Comparison of ENCODE assay signal across 14 mouse cellular contexts in the genomic region with DNA sequence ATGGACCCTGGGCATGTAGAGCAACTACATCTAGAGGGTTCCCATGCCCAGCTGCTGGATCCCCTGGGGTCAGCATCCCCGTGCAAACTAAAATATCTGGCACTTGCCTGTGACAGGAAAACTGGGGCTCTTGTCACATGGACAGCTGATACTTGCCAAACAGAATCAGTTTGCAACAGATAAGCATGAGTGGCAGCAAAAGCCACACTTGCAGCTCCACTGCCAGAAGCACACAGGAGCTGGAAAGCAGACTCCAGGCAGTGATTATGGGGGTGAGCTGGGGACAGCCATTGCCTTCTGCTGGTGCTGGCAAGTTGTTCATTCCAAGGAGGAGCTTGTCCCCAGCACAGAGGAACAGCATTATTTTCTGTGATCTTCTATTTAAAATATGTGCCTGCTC.
DNase-seq lines count a peak whose midpoint lies in the region; ATAC-seq and TF ChIP-seq lines count a peak whose summit lies in the region.
"Had no signal": no experiment of that assay in that cellular context is flagged by ENCODE, and none has a peak within 500 bp of the region (broad histone marks: within the 10 kb centered on the region; RNA-seq: fewer than 3 reads in every experiment).

No protein-coding gene starts in this region.

- TF ChIP-seq CTCF in liver, postnatal 0 days (IDR thresholded peaks at IDR 0.05; ENCODE audit: low read depth), result no peak

- H3K4me1 ChIP-seq in liver, postnatal 0 days (ENCODE audit: insufficient read depth), result no peaks in the 10 kb centered on the region
- H3K4me1 ChIP-seq: hindbrain, embryonic 15.5 days; limb, embryonic 15.5 days; stomach, embryonic 15.5 days had no signal

- H3K36me3 ChIP-seq in liver, postnatal 0 days (replicated peaks; ENCODE audit: insufficient read depth, low read length), result no peaks in the 10 kb centered on the region
- H3K36me3 ChIP-seq: forebrain, embryonic 12.5 days; hindbrain, embryonic 15.5 days; limb, embryonic 15.5 days; stomach, embryonic 15.5 days had no signal

- WGBS in liver, postnatal 0 days (ENCODE audit: insufficient replicate concordance), result 25% methylated on average over 1 of the region's 1 CpGs

- peak; percentile 38 for DNase-seq in layer of hippocampus, adult 11-12 months (ENCODE audit: low spot score)
- DNase-seq in layer of hippocampus, postnatal 25 days (ENCODE audit: extremely low spot score in 1 of 2, low spot score in 1 of 2), result no peak
- peak; percentile 64 to 65 for DNase-seq in cerebellum, postnatal 14 days
- peak; percentile 21 to 34 for DNase-seq in heart, postnatal 36 days
- peak; percentile 38 for DNase-seq in right cerebral cortex, postnatal 14 days
- no peak for DNase-seq in liver, postnatal 0 days
- no peak for DNase-seq in lung, postnatal 25 days (ENCODE audit: low spot score)
- DNase-seq in urinary bladder, adult 18-20 months (ENCODE audit: low spot score in 2 of 2), result no peak
- DNase-seq: adrenal gland, postnatal 25 days; kidney, postnatal 14 days had no signal

- no peak overlapping the region for H3K4me2 ChIP-seq in liver, postnatal 0 days (ENCODE audit: low read depth, low read length)
- H3K4me2 ChIP-seq: forebrain, embryonic 12.5 days; hindbrain, embryonic 15.5 days; limb, embryonic 15.5 days; stomach, embryonic 15.5 days had no signal

- no peak for TF ChIP-seq EP300 in liver, postnatal 0 days (IDR thresholded peaks at IDR 0.05; ENCODE audit: low read depth)

- no peak overlapping the region for H3K27ac ChIP-seq in liver, postnatal 0 days (ENCODE audit: low read depth)
- H3K27ac ChIP-seq: forebrain, embryonic 12.5 days; hindbrain, embryonic 15.5 days; limb, embryonic 15.5 days; stomach, embryonic 15.5 days had no signal

- ATAC-seq in liver, postnatal 0 days, result no peak

- no peaks in the 10 kb centered on the region for H3K9me3 ChIP-seq in liver, postnatal 0 days (ENCODE audit: low read length)
- H3K9me3 ChIP-seq: forebrain, embryonic 12.5 days; hindbrain, embryonic 15.5 days; limb, embryonic 15.5 days; stomach, embryonic 15.5 days had no signal

- intact Hi-C loops in heart, postnatal 36 days (cut with DNase I), result loop anchor here (5.0 kb wide), 1 partner anchor 64 kb away; the partner anchor contains the start of gene Lrrc3b

- H3K27me3 ChIP-seq in liver, postnatal 0 days (ENCODE audit: insufficient read depth, low read length), result no peaks in the 10 kb centered on the region
- H3K27me3 ChIP-seq: forebrain, embryonic 12.5 days; hindbrain, embryonic 15.5 days; limb, embryonic 15.5 days; stomach, embryonic 15.5 days had no signal

- no peak overlapping the region for H3K9ac ChIP-seq in liver, postnatal 0 days (replicated peaks)
- H3K9ac ChIP-seq: forebrain, embryonic 12.5 days; hindbrain, embryonic 15.5 days; limb, embryonic 15.5 days; stomach, embryonic 15.5 days had no signal

- H3K4me3 ChIP-seq in liver, postnatal 0 days (ENCODE audit: low read depth, low read length), result no peak overlapping the region
- H3K4me3 ChIP-seq: forebrain, embryonic 12.5 days; hindbrain, embryonic 15.5 days; limb, embryonic 15.5 days; stomach, embryonic 15.5 days had no signal

Comparison
In these comparisons a context has a peak if more than half of its experiments do, and no peak if none do; other contexts are left out.
1. DNase-seq: peak in layer of hippocampus, adult 11-12 months (single experiment), cerebellum, postnatal 14 days (2 of 2), heart, postnatal 36 days (2 of 2) and right cerebral cortex, postnatal 14 days (single experiment); none in layer of hippocampus, postnatal 25 days (0 of 2), liver, postnatal 0 days (single experiment), lung, postnatal 25 days (single experiment) and urinary bladder, adult 18-20 months (0 of 2).